Mouse (Mus musculus) heart, embryonic 16.5 days (tissue): Measurements from ENCODE around the gene Per1. TPM values are rescaled to one million over a fixed set of nuclear protein-coding genes. Genes with fewer than 3 reads are reported as not detected.
A peak's percentile ranks its signal among the peaks of the same experiment; 100 is the strongest.

ENCODE experiments used
- ATAC-seq: fragments of 200-750 bp; cut with Nextera tagmentation; replicated peaks from 2 replicates; pipeline ENCODE4 v1.8.0; 2017; ENCODE audit warnings: moderate number of reproducible peaks; ENCODE audit not compliant: insufficient read depth, low FRiP score; ENCODE audit errors: extremely low read depth
- H3K27ac ChIP-seq: fragments of 300-500 bp; sonication (generic); 2 replicates; pipeline ENCODE4 v1.5.1; 2014; ENCODE audit warnings: mild to moderate bottlenecking, low read length, control low read depth, moderate library complexity
- H3K27me3 ChIP-seq: fragments of 300-500 bp; sonication (generic); 2 replicates; pipeline ENCODE4 v1.6.1; 2014; ENCODE audit warnings: low read length, mixed read lengths; ENCODE audit not compliant: control insufficient read depth, insufficient read depth
- H3K36me3 ChIP-seq: fragments of 300-500 bp; sonication (generic); 2 replicates; pipeline ENCODE4 v1.6.1; 2014; ENCODE audit not compliant: control insufficient read depth, insufficient read depth
- H3K4me1 ChIP-seq: fragments of 300-500 bp; sonication (generic); 2 replicates; pipeline ENCODE4 v1.6.1; 2014; ENCODE audit warnings: low read length, mixed read lengths; ENCODE audit not compliant: control insufficient read depth, insufficient read depth
- H3K4me2 ChIP-seq: fragments of 300-500 bp; sonication (generic); 2 replicates; pipeline ENCODE4 v1.6.1; 2014; ENCODE audit warnings: low read depth, mild to moderate bottlenecking, control low read depth, low read length
- H3K4me3 ChIP-seq: fragments of 300-500 bp; sonication (generic); 2 replicates; pipeline ENCODE4 v1.5.1; 2014; ENCODE audit warnings: mild to moderate bottlenecking, control low read depth, low read length
- H3K9ac ChIP-seq: fragments of 300-500 bp; sonication (generic); 2 replicates; pipeline ENCODE4 v1.6.1; 2014; ENCODE audit warnings: low read length, control low read depth
- H3K9me3 ChIP-seq: fragments of 300-500 bp; sonication (generic); replicated peaks from 2 replicates; pipeline ENCODE4 v1.6.1; 2016; ENCODE audit warnings: low read length; ENCODE audit not compliant: control insufficient read depth
- WGBS: fragments of 180-500 bp; shearing (Covaris S2); extraction: QIAGEN DNeasy Blood & Tissue Kit; methylation state at CpG from one replicate; pipeline ENCODE4 v1.1.7; 2014; 5-methylcytosine and 5-hydroxymethylcytosine counted together
- polyA plus RNA-seq: library from polyadenylated mRNA; unstranded; fragments of >200 nt; fragmentation: Nextera tagmentation; extraction: Ambion mirVana; gene quantifications from 2 replicates; pipeline ENCODE4 v1.2.1, GENCODE M21; 2015

Per1 gene
- polyA plus RNA-seq, 1 experiment from 2014 or later, result 19.6 TPM

DNA sequence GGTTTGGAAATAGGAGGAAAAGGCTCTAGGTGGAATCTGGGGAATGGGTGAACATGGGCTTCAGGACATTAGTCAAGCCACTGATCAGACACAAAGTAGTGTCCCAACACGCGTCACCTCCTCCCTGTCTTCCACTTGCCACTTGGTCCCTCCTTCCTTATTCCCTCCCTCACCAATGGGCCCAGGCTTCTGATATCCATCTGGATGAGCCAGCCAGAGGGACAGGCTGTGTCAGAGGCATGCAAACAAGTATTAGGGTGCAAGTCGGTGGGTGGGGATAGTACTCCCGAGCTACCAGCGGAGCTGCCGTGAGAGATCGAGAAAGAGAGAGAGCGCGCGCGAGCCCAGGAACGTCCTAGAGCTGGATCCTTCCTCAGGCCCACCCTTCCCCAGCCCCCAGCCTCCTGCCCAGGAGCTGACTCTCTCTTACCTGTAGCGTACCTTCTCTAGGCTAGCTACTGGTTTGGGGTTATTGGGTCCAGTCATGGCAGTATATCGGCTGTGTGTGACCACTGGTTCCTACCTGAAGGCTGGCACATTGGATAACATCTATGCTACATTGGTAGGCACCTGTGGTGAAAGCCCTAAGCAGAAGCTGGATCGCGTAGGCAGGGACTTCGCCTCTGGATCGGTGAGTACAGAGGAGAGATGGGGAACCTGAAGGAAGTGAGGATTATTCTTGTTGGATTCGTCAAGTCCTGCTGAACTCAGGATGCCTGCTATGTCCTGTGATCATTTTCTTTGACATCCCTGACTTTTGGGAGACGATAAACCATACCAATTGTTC, 31.1 kb downstream of the Per1 start:
- Histone ChIP-seq H3K27me3 (no peaks in the 10 kb centered on the region), H3K9ac (peak overlapping the region; percentile 75), H3K9me3 (no peaks in the 10 kb centered on the region), H3K4me3 (peak overlapping the region; percentile 71), H3K4me2 (peak overlapping the region; percentile 95), H3K27ac (no peak overlapping the region; the same call in 1 of the 2 replicates), H3K36me3 (no peaks in the 10 kb centered on the region), H3K4me1 (peaks cover 15% of the 10 kb centered on the region)
- no peak for ATAC-seq
- 19% methylated on average over 20 of the region's 20 CpGs for WGBS

- Histone ChIP-seq H3K4me2 (no peak overlapping the region), H3K9me3 (no peaks in the 10 kb centered on the region), H3K4me3 (no peak overlapping the region), H3K9ac (no peak overlapping the region), H3K36me3 (no peaks in the 10 kb centered on the region), H3K4me1 (peaks cover 15% of the 10 kb centered on the region), H3K27ac (no peak overlapping the region), H3K27me3 (no peaks in the 10 kb centered on the region)
- no peak for ATAC-seq
- WGBS, result 48% methylated on average over 2 of the region's 2 CpGs
Measured at GRCm38 (mm10) chr11:69126706-69127095, 31.7 kb downstream of the Per1 start.

DNA sequence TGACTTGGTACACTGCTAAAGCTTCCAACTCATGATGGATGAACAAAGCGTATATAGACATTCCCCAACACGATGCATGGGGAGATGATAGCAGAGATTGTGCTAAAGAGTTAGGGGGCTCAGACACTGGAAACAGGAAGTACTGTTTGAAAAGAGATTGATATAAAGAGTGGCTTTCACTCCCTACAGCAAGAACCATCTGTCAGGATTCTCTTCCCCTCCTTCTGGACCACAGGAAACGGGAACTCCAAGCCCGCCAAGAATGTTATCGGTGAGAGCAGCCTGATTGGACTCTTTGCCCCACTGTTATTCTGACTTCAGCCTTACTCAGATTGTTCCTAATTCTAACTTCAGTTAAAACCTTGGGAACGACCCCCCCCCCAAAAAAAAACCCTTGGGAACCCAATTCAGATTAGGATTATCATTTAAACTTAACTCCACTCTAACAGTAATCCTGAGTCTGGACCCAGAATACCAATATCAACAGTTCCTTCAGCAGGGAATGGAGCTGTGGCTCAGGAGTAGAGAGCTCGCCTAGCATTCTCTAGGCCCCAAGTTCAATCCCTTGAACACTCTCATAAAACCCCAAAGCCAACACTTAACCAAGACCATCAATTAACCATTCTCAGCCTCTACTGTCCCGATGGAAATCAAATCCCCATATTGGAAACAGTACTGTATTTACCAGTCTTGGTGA, 33.6 kb downstream of the Per1 start:
- Histone ChIP-seq H3K4me2 (no peak overlapping the region), H3K27me3 (no peaks in the 10 kb centered on the region), H3K27ac (no peak overlapping the region), H3K9ac (no peak overlapping the region), H3K9me3 (no peaks in the 10 kb centered on the region), H3K4me3 (no peak overlapping the region), H3K4me1 (peaks cover 12% of the 10 kb centered on the region), H3K36me3 (no peaks in the 10 kb centered on the region)
- no peak for ATAC-seq
- 56% methylated on average over 8 of the region's 8 CpGs for WGBS

GRCm38 (mm10) chr11:69133566-69133922, 38.5 kb downstream of the Per1 start:
- Histone ChIP-seq H3K4me3 (peak overlapping the region; percentile 44), H3K4me2 (peak overlapping the region; percentile 79), H3K9ac (no peak overlapping the region), H3K27me3 (no peaks in the 10 kb centered on the region), H3K36me3 (no peaks in the 10 kb centered on the region), H3K27ac (no peak overlapping the region), H3K9me3 (no peaks in the 10 kb centered on the region), H3K4me1 (peaks cover 4% of the 10 kb centered on the region; the same call in 1 of the 2 replicates)
- no peak for ATAC-seq
- WGBS, result 31% methylated on average over 5 of the region's 5 CpGs

GRCm38 (mm10) chr11:69133923-69134621, 39.1 kb downstream of the Per1 start:
- H3K4me3 ChIP-seq, result peak overlapping the region; percentile 44
- H3K27ac ChIP-seq, result no peak overlapping the region
- no peaks in the 10 kb centered on the region for H3K27me3 ChIP-seq
- H3K9me3 ChIP-seq, result no peaks in the 10 kb centered on the region
- peak; percentile 79 for ATAC-seq
- no peaks in the 10 kb centered on the region for H3K36me3 ChIP-seq
- peaks cover 4% of the 10 kb centered on the region; the same call in 1 of the 2 replicates for H3K4me1 ChIP-seq
- WGBS, result 3% methylated on average over 34 of the region's 34 CpGs
- peak overlapping the region; percentile 18 for H3K9ac ChIP-seq
- peak overlapping the region; percentile 79 for H3K4me2 ChIP-seq

- ATAC-seq, result peak; percentile 14; the same call in 1 of the 2 replicates
- WGBS, result 41% methylated on average over 8 of the region's 8 CpGs
- peak overlapping the region; percentile 18 for H3K9ac ChIP-seq
- no peaks in the 10 kb centered on the region for H3K36me3 ChIP-seq
- peak overlapping the region; percentile 44 for H3K4me3 ChIP-seq
- no peak overlapping the region for H3K27ac ChIP-seq
- peak overlapping the region; percentile 79 for H3K4me2 ChIP-seq
- no peaks in the 10 kb centered on the region for H3K27me3 ChIP-seq
- H3K9me3 ChIP-seq, result no peaks in the 10 kb centered on the region
- H3K4me1 ChIP-seq, result peaks cover 4% of the 10 kb centered on the region; the same call in 1 of the 2 replicates
Measured at GRCm38 (mm10) chr11:69134622-69134968, 39.6 kb downstream of the Per1 start.

DNA sequence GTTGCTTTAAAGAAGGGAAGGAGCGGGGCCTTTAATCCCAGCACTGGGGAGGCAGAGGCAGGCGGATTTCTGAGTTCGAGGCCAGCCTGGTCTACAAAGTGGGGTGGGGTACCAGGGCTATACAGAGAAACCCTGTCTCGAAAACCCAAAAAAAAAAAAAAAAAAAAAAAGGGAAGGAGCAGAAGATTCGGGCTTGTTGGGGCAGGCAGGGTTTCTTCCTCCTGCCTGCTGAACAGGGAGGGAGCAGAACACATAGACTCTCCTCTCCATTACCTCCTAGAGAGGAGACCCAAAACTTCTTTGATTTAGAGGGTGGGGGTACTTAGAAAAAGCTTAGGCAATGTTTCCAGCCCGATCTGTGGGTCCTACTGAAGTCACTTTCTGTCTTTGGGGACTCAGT, 40.3 kb downstream of the Per1 start:
- H3K27ac ChIP-seq, result no peak overlapping the region
- 90% methylated on average over 6 of the region's 6 CpGs for WGBS
- H3K4me3 ChIP-seq, result no peak overlapping the region
- H3K4me1 ChIP-seq, result peaks cover 4% of the 10 kb centered on the region; the same call in 1 of the 2 replicates
- no peaks in the 10 kb centered on the region for H3K36me3 ChIP-seq
- H3K27me3 ChIP-seq, result no peaks in the 10 kb centered on the region
- ATAC-seq, result no peak
- no peak overlapping the region for H3K9ac ChIP-seq
- no peaks in the 10 kb centered on the region for H3K9me3 ChIP-seq
- no peak overlapping the region for H3K4me2 ChIP-seq

- no peak for ATAC-seq
- H3K27me3 ChIP-seq, result no peaks in the 10 kb centered on the region
- WGBS, result 58% methylated on average over 7 of the region's 7 CpGs
Measured at GRCm38 (mm10) chr11:69147546-69147945, 52.5 kb downstream of the Per1 start.

More at GRCm38 (mm10) chr11:69147546-69147945, 52.5 kb downstream of the Per1 start:
- Histone ChIP-seq H3K27ac (no peak overlapping the region), H3K9me3 (no peaks in the 10 kb centered on the region), H3K9ac (no peak overlapping the region), H3K4me3 (no peak overlapping the region), H3K36me3 (no peaks in the 10 kb centered on the region), H3K4me2 (no peak overlapping the region), H3K4me1 (no peaks in the 10 kb centered on the region)
